Mouse (Mus musculus): ENCODE results near the gene Tbc1d5.

Tbc1d5 gene

GRCm38 (mm10) chr17:51179195-51179953 lies at the start of gene Tbc1d5:
Tbc1d5 (minus strand) TSS chr17:51179352.
- peak; percentile 90 for DNase-seq (ENCODE audit: low spot score in 2 of 2)

DNA sequence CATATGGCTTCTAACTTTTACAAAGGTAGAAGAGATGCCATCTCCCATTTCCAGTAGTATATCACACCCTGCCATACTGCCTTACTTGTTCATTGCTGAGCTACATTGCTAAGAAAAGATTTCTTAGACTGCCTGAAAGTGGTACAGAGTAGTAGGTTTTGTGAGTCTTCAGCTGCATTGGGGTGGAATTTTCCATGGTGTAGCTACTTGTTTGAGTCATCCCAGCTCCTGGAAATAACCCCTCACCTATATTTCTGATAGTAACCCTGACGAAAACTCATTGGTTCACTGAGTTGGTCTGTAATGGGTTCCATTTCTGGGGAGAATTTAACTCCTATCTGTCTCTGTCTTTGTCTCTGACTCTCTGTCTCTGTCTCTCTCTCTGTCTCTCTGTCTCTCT lies 46.9 kb upstream of the Tbc1d5 start:
- DNase-seq (ENCODE audit: low spot score in 2 of 2) = no peak

DNA sequence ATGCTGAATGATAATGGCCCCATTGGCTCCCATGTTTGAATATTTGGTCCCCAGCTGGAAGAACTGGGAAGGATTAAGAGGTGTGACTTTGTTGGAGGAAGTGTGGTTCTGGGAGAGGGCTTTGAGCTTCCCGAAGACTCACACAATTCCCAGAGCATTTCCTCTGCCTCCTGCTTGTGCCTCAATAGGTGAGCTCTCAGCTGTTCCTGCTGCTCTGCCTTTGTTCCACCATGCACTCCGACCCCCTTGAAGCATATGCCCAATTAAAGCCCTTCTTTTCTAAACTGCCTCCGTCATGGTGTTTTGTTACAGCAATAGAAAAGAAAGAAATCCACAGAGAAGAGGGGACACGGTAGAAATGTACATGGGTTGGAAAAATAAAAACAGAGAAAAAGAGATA lies 44.0 kb upstream of the Tbc1d5 start:
- DNase-seq (ENCODE audit: low spot score in 2 of 2) = no peak

DNA sequence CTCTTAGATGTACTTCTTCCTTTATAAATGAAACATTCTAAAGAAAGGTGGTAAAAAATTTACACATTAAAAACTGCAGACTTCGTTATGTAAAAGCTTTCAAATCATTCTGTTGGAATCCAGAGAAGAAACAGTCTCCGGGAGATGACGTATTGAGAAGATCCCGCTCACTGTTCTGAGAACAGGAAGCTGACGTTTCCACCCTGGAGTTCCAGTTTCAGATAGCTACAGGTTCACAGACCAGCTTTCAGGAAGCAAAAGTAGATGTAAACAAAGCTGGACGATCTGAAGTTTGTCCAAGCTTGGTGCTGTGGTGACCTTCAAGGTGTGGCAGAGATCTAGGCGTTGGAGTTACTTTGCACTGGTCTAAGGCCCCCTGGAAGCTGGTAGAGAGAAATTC lies 41.9 kb upstream of the Tbc1d5 start:
- DNase-seq (ENCODE audit: low spot score in 2 of 2) = no peak

GRCm38 (mm10) chr17:51219897-51220296 lies 40.7 kb upstream of the Tbc1d5 start:
- DNase-seq (ENCODE audit: low spot score in 2 of 2) = no peak

- DNase-seq (ENCODE audit: low spot score in 2 of 2) = no peak
These were observed 37.3 kb upstream of the Tbc1d5 start for GRCm38 (mm10) chr17:51216426-51216825.

DNA sequence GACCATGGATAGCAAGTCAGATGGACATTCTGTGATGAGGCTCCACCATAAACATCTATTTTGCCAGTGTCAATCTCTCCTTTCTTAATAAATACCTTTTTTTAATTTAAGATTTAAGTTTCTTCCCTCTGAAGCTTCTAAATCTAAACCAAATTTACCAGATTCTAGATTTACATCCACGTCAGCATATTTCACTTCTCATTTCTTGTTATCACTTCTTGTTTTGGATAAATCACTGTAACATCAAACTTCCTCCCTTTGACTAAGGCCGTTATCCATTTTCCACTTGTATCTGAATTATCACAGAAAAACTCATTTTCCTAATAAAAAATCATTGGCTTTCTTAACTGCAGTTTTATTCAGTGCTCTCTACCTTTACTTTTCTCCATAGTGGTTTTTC lies 30.4 kb upstream of the Tbc1d5 start:
- no peak for DNase-seq (ENCODE audit: low spot score in 2 of 2)

- no peak for DNase-seq (ENCODE audit: low spot score in 2 of 2)
These were observed 25.5 kb upstream of the Tbc1d5 start for GRCm38 (mm10) chr17:51204643-51205042.

DNA sequence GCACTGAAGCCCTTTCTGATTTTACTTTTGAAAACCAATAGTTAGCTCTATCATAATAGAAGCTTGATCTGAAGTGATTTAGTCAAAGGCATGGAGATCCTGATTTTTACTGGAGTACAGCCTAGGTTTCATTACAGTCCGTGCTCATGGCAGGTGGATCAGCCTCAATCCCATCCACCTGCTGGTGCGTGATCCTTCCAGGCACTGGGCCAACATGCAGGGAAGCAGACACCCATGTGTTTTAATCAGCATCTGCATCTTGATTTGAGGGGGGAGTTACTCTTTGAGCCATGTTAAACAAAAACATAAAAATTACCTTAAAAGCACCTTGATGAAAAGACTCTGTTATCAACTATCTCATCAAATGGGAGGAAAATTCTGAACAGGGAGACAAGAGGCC lies 16.4 kb upstream of the Tbc1d5 start:
- no peak for DNase-seq (ENCODE audit: low spot score in 2 of 2)

GRCm38 (mm10) chr17:51194787-51195186 lies 15.6 kb upstream of the Tbc1d5 start:
- DNase-seq (ENCODE audit: low spot score in 2 of 2) = no peak

- no peak for DNase-seq (ENCODE audit: low spot score in 2 of 2)
These were observed 12.2 kb upstream of the Tbc1d5 start for GRCm38 (mm10) chr17:51191381-51191780.

DNA sequence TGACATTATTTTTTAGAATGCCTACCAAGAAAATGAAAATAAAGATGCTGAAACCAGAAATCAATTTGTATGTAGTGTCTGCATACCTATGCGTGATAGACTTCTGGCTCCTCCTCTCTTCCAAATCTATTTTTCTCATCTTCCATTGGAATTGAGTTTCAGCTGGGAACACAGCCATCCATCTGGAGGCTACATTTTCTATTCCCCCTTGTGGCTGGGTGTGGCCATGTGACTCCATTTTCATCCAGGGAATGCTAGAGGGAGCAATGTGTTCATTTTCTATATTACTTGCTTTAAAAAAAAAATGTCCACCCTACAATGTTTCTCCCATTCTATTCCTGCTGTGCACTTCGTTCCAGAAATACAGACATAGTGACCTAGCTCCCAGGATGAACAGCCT lies 3.6 kb upstream of the Tbc1d5 start:
- no peak for DNase-seq (ENCODE audit: low spot score in 2 of 2)

GRCm38 (mm10) chr17:51178491-51179194 lies 509 bp downstream of the Tbc1d5 start:
- peak; percentile 65 to 72 for DNase-seq (ENCODE audit: low spot score in 2 of 2)

- DNase-seq (ENCODE audit: low spot score in 2 of 2) = no peak
These were observed 1.2 kb downstream of the Tbc1d5 start for GRCm38 (mm10) chr17:51177923-51178322.

DNA sequence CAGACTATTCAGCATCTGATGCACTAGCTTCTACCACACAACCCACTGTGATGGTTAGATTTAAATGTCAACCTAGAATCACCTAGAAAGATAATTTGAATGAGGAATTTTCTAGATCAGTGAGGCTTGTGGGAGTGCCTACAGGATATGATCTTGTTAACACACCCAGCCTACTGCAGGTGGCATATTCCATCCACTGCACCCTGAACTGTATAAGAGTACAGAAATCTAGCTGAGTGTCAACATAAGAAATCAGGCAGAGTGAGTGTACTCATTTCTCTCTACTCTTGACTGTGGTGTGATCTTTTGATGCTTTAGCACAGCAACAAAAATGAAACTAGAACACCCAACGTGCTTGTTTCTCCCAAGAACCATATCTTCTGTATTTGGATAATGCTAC lies 6.8 kb downstream of the Tbc1d5 start:
- DNase-seq (ENCODE audit: low spot score in 2 of 2) = no peak

GRCm38 (mm10) chr17:51171504-51171903 lies 7.6 kb downstream of the Tbc1d5 start:
- DNase-seq (ENCODE audit: low spot score in 2 of 2) = no peak

DNA sequence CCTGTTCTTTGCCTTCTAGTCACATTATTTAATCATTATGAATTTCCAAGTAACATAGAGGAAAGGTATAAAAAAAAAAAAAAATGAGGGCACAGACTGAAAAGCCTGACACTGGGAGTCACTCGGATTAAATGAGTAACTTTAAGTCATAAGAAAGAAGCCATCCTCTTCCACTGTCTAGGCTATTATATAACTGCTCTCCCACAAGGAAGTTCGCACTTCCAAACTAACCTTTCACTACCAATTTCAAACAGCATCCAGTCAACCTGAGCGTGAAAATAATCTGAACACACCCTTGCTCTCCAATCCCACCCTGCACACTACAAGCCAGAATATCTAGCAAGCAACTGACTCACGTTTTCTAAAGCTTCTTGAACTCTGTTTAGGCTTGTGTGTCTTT lies 9.2 kb downstream of the Tbc1d5 start:
- DNase-seq (ENCODE audit: low spot score in 2 of 2) = no peak

DNA sequence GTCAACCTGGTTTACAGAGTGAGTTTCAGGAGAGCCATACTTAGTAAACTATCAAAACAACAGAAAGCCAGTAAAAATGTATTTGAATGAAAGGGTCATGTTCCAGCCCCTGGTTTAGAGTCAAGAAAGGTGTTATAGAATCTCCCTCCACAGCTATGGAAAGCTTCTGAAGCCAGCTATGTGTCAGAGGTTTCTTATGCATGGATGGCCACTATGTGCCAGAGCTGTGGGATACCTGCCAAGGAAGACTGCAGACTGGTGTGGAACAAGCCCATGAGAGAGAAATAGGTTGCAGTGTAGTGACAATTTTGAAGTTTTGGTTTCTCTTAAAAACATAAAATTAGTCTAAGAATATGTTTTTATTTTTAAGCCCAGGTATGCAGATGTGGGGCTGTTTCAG lies 16.8 kb downstream of the Tbc1d5 start:
- no peak for DNase-seq (ENCODE audit: low spot score in 2 of 2)

- DNase-seq (ENCODE audit: low spot score in 2 of 2) = no peak
These were observed 19.9 kb downstream of the Tbc1d5 start for GRCm38 (mm10) chr17:51159261-51159660.

DNA sequence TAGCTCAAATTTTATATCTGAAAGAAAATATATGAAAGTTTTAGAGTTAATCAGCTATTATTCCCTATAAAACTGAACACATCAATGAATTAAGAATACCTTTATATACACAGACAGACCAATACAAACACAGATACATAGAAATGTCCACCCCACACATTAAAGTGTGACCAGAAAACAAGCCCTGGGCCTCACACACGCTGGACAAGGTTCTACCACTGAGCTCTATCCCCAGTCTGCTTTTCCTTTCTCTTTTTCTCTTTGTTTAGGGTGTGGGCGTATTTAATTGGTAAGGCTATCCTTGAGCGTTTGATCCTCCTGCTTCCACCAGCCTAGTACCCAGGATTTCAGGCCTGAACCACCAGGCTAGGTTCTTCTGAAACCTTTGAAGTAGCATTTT lies 28.2 kb downstream of the Tbc1d5 start:
- DNase-seq (ENCODE audit: low spot score in 2 of 2) = no peak

DNA sequence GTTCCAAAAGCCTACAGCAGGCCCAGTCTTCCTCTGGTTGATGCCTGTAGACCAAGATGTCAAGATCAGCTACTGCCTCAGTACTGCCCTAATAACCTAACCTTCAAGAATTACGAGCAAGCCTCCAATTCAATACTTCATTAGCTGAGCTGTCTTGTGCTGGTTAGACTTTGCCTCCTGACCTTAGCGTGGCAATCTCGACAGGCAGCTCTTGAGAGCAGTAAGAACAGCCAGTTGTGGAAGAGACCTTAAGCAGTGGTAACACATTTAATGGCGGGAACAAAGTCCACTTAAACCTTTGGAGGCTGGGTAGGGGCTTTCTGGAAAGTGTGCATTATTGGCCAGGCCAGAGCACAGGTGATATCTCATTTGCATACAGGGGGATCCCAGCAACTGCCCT lies 34.2 kb downstream of the Tbc1d5 start:
- no peak for DNase-seq (ENCODE audit: low spot score in 2 of 2)

DNA sequence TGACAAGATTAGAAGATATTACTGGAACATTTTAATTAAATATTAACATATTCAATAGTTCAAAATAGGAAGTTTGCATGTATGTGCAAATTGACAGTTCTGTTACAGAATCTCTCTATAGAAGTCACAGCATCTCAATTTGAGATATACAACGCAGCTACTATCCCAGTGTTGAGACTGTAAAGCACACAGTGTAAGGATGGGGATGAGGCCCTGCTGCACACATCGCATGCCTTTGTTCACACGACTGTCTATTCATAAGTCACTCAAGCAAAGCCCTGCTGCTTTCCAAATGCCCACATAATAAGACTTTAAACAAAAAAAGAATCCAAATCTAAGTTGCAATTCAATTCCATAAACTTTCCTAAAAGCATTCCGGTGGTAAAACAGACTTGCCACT lies 37.1 kb downstream of the Tbc1d5 start:
- no peak for DNase-seq (ENCODE audit: low spot score in 2 of 2)

DNA sequence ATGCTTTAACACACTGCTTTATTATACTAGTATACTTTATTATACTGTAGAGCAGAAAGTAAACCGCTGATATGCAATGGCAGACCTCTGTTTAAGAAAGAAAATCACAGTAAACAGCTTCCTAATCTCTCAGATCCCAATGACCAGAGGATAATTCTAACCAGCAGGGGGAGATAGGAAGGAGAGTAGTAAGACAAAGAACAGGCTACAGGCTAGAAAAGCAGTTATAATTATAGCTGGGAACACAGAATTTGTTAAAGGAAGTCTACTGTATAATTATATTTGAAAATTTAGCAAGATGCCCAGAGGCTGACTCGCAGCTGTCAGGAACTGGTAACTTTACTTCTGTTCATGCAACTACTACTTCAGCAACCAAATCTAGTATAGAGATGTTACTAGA lies 68.0 kb downstream of the Tbc1d5 start:
- no peak for DNase-seq (ENCODE audit: low spot score in 2 of 2)

DNA sequence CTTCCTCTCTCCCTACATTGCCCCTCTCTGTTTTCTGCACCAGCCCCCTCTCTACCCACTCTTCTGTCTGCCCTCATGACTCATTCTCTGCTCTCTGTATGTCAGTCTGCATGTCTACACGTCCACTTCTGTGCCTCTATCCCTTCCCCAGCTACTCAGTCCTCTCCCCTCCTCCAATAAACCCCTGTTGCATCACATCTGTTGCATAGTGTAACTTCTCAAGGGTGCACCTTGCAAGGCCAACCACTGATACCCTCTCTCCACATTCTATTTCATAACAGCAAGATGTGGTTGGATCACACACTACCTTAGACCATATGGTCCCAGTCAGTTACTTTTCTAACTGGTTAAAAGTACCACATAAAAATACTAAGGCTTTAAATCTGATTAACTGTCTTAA lies 74.9 kb downstream of the Tbc1d5 start:
- no peak for DNase-seq (ENCODE audit: low spot score in 2 of 2)

All from urinary bladder, postnatal 4 days (tissue).